Mouse (Mus musculus): ENCODE measurements around the gene Car6.

DNA sequence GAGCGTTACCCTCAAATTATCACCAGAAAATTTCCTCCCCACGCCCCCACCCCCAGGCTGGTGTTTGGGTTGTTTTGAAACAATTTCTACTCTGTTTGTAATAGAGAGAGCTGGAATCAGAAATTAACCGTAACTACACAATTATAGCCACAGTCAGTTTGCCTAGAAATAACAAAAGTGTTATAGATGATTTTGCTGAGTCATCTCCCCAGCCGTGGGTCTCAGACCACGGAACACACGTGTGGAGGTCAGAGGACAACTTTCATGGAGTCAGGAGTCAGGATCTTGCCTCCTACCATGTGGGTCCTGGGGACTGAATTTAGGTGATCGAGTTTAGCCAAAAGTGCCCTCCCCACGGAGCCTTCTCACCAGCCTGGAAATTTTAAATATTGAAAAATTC, 24.0 kb downstream of the Car6 start:
- TF ChIP-seq GATA1 (IDR thresholded peaks at IDR 0.05; ENCODE audit: borderline replicate concordance, low read length), result no peak
- no peak for TF ChIP-seq POLR2AphosphoS5 (IDR thresholded peaks at IDR 0.05; ENCODE audit: insufficient replicate concordance, low read depth, low read length)
- no peak for TF ChIP-seq CTCF (IDR thresholded peaks at IDR 0.05; ENCODE audit: low read depth, low read length)

Data from G1E (cell line).